Mouse (Mus musculus) midbrain, embryonic 13.5 days (tissue): Measurements from ENCODE around the gene Pmm2. TPM values are rescaled to one million over a fixed set of nuclear protein-coding genes. Genes with fewer than 3 reads are reported as not detected.

ENCODE experiments used
- ATAC-seq: fragments of 200-750 bp; cut with Nextera tagmentation; 2 replicates; pipeline ENCODE4 v1.8.0; 2017; ENCODE audit warnings: mild to moderate bottlenecking, moderate TSS enrichment, moderate library complexity
- H3K27ac ChIP-seq: fragments of 300-500 bp; sonication (generic); 2 replicates; pipeline ENCODE4 v1.5.1; 2015; ENCODE audit warnings: inconsistent platforms, mild to moderate bottlenecking, moderate library complexity
- H3K27me3 ChIP-seq: fragments of 300-500 bp; sonication (generic); 2 replicates; pipeline ENCODE4 v1.6.1; 2015; ENCODE audit warnings: mild to moderate bottlenecking, inconsistent platforms
- H3K36me3 ChIP-seq: fragments of 300-500 bp; sonication (generic); 2 replicates; pipeline ENCODE4 v1.6.1; 2015; ENCODE audit warnings: mild to moderate bottlenecking, inconsistent platforms
- H3K4me1 ChIP-seq: fragments of 300-500 bp; sonication (generic); replicated peaks from 2 replicates; pipeline ENCODE4 v1.6.1; 2015; ENCODE audit warnings: inconsistent platforms
- H3K4me2 ChIP-seq: fragments of 300-500 bp; sonication (generic); replicated peaks from 2 replicates; pipeline ENCODE4 v1.6.1; 2015; ENCODE audit warnings: moderate library complexity, mild to moderate bottlenecking, inconsistent platforms
- H3K4me3 ChIP-seq: fragments of 300-500 bp; sonication (generic); replicated peaks from 2 replicates; pipeline ENCODE4 v1.5.1; 2015; ENCODE audit warnings: mild to moderate bottlenecking, inconsistent platforms
- H3K9ac ChIP-seq: fragments of 300-500 bp; sonication (generic); replicated peaks from 2 replicates; pipeline ENCODE4 v1.6.1; 2015; ENCODE audit warnings: mild to moderate bottlenecking, inconsistent platforms
- H3K9me3 ChIP-seq: fragments of 300-500 bp; sonication (generic); 2 replicates; pipeline ENCODE4 v1.6.1; 2016; ENCODE audit warnings: mild to moderate bottlenecking, inconsistent platforms
- WGBS: fragments of 180-500 bp; shearing (Covaris S2); methylation state at CpG from one replicate; pipeline ENCODE4 v1.1.7; 2015; 5-methylcytosine and 5-hydroxymethylcytosine counted together
- microRNA-seq: library from miRNA; unstranded; fragments of <30 nt; microRNA quantifications from one replicate; pipeline ENCODE4, GENCODE M21; 2016
- polyA plus RNA-seq: library from polyadenylated mRNA; unstranded; fragments of >200 nt; fragmentation: Nextera tagmentation; extraction: Ambion mirVana; gene quantifications from 2 replicates; pipeline ENCODE4 v1.2.1, GENCODE M21; 2015

Gene Pmm2
- polyA plus RNA-seq, 1 experiment from 2014 or later = 54.0 TPM

GRCm38 (mm10) chr16:8686871-8687535 is 49.5 kb downstream of the Pmm2 start:
- no peak overlapping the region for H3K27ac ChIP-seq
- 0 out of 2 replicates have a peak, but pooled peaks have one; percentile 19 for ATAC-seq

GRCm38 (mm10) chr16:8687559-8688112 is 50.2 kb downstream of the Pmm2 start:
- H3K27me3 ChIP-seq = no peaks in the 10 kb centered on the region
- H3K9ac ChIP-seq = no peak overlapping the region
- no peak overlapping the region for H3K4me2 ChIP-seq
- peaks cover 67% of the 10 kb centered on the region for H3K36me3 ChIP-seq
- no peak overlapping the region for H3K27ac ChIP-seq
- no peak for ATAC-seq
- no peak overlapping the region for H3K4me3 ChIP-seq
- no peaks in the 10 kb centered on the region for H3K4me1 ChIP-seq
- H3K9me3 ChIP-seq = no peaks in the 10 kb centered on the region

More at GRCm38 (mm10) chr16:8686871-8687535, 49.5 kb downstream of the Pmm2 start:
- Histone ChIP-seq H3K36me3 (peaks cover 62% of the 10 kb centered on the region), H3K9me3 (no peaks in the 10 kb centered on the region), H3K4me1 (no peaks in the 10 kb centered on the region), H3K4me2 (no peak overlapping the region), H3K4me3 (no peak overlapping the region), H3K9ac (0 out of 2 replicates have a peak overlapping the region, but pooled peaks have one; percentile 14), H3K27me3 (no peaks in the 10 kb centered on the region)
- WGBS = 87% methylated on average over 11 of the region's 11 CpGs

- Histone ChIP-seq H3K4me3 (no peak overlapping the region), H3K4me1 (no peaks in the 10 kb centered on the region), H3K27ac (no peak overlapping the region), H3K9ac (no peak overlapping the region), H3K4me2 (no peak overlapping the region), H3K9me3 (no peaks in the 10 kb centered on the region), H3K36me3 (peaks cover 78% of the 10 kb centered on the region), H3K27me3 (no peaks in the 10 kb centered on the region)
- 87% methylated on average over 11 of the region's 11 CpGs for WGBS
- no peak for ATAC-seq
Observed at GRCm38 (mm10) chr16:8689979-8690656, 52.6 kb downstream of the Pmm2 start.

- 94% methylated on average over 7 of the region's 7 CpGs for WGBS
- ATAC-seq = no peak
- no peaks in the 10 kb centered on the region for H3K27me3 ChIP-seq
- H3K4me1 ChIP-seq = no peaks in the 10 kb centered on the region
- no peak overlapping the region for H3K4me2 ChIP-seq
- no peak overlapping the region for H3K4me3 ChIP-seq
- H3K9ac ChIP-seq = no peak overlapping the region
- H3K36me3 ChIP-seq = peaks cover 87% of the 10 kb centered on the region
- no peak overlapping the region for H3K27ac ChIP-seq
- no peaks in the 10 kb centered on the region for H3K9me3 ChIP-seq
Observed at GRCm38 (mm10) chr16:8691206-8691605, 53.7 kb downstream of the Pmm2 start.

- Histone ChIP-seq H3K27me3 (no peaks in the 10 kb centered on the region), H3K36me3 (peaks cover 95% of the 10 kb centered on the region), H3K4me3 (no peak overlapping the region), H3K27ac (no peak overlapping the region), H3K4me1 (no peaks in the 10 kb centered on the region), H3K4me2 (no peak overlapping the region), H3K9me3 (no peaks in the 10 kb centered on the region), H3K9ac (no peak overlapping the region)
- no peak for ATAC-seq
- WGBS = 93% methylated on average over 8 of the region's 8 CpGs
Observed at GRCm38 (mm10) chr16:8699556-8699955, 62.1 kb downstream of the Pmm2 start.

GRCm38 (mm10) chr16:8700586-8700985 is 63.1 kb downstream of the Pmm2 start:
- no peaks in the 10 kb centered on the region for H3K27me3 ChIP-seq
- ATAC-seq = no peak
- no peak overlapping the region for H3K9ac ChIP-seq
- H3K4me3 ChIP-seq = no peak overlapping the region
- H3K36me3 ChIP-seq = peaks cover 93% of the 10 kb centered on the region
- no peaks in the 10 kb centered on the region for H3K9me3 ChIP-seq
- no peak overlapping the region for H3K4me2 ChIP-seq
- no peak overlapping the region for H3K27ac ChIP-seq
- WGBS = 88% methylated on average over 3 of the region's 3 CpGs
- H3K4me1 ChIP-seq = no peaks in the 10 kb centered on the region

- ATAC-seq = no peak
- H3K36me3 ChIP-seq = peaks cover 88% of the 10 kb centered on the region
- 72% methylated on average over 9 of the region's 9 CpGs for WGBS
- no peak overlapping the region for H3K4me3 ChIP-seq
- no peak overlapping the region for H3K27ac ChIP-seq
- H3K4me2 ChIP-seq = no peak overlapping the region
- H3K4me1 ChIP-seq = no peaks in the 10 kb centered on the region
- no peaks in the 10 kb centered on the region for H3K9me3 ChIP-seq
- H3K27me3 ChIP-seq = no peaks in the 10 kb centered on the region
- no peak overlapping the region for H3K9ac ChIP-seq
Observed at GRCm38 (mm10) chr16:8711998-8712397, 74.5 kb downstream of the Pmm2 start.

Small RNA genes lying within 50 kb of the gene (microRNA-seq; reads per million reads assigned to microRNA genes)
- gene Gm22137 = not detected

Other genes starting within 250 kb of the Pmm2 start
- gene Tmem114, start 212.5 kb upstream of the Pmm2 start, polyA plus RNA-seq = 0.30 TPM in 1 of 2 replicates, not detected in the other
- 31.4 and 33.5 TPM in 2 replicates for gene Mettl22, start 166.9 kb upstream of the Pmm2 start, polyA plus RNA-seq
- gene Abat, start 124.2 kb upstream of the Pmm2 start, polyA plus RNA-seq = 55.2 and 61.4 TPM in 2 replicates
- gene Tmem186, start within 50 bp of the Pmm2 start, polyA plus RNA-seq = 25.1 and 26.2 TPM in 2 replicates
- gene Carhsp1, start 34.5 kb downstream of the Pmm2 start, polyA plus RNA-seq = 253 and 274 TPM in 2 replicates
- gene Gm5767, start 43.1 kb downstream of the Pmm2 start, polyA plus RNA-seq = not detected in 2 replicates
- 30.3 and 38.7 TPM in 2 replicates for gene Usp7, start 154.6 kb downstream of the Pmm2 start, polyA plus RNA-seq
- 31.3 and 35.4 TPM in 2 replicates for gene 1810013L24Rik, start 192.4 kb downstream of the Pmm2 start, polyA plus RNA-seq